Mouse (Mus musculus) embryo, embryonic 11 days (tissue): ENCODE measurements around the gene Smg9.

Source experiments
- DNase-seq: peaks from one replicate; pipeline ENCODE4 v3.0.0-alpha.2; 2015

Smg9 gene

GRCm38 (mm10) chr7:24399256-24400081, at the start of gene Smg9:
Smg9 (plus strand) TSS chr7:24399619.
- DNase-seq = peak; percentile 99

GRCm38 (mm10) chr7:24355646-24356045, 43.8 kb upstream of the Smg9 start:
- no peak for DNase-seq

GRCm38 (mm10) chr7:24356081-24356480, 43.3 kb upstream of the Smg9 start:
- DNase-seq = no peak

- DNase-seq = no peak
Measured at GRCm38 (mm10) chr7:24357899-24358298, 41.5 kb upstream of the Smg9 start.

GRCm38 (mm10) chr7:24359269-24359668, 40.1 kb upstream of the Smg9 start:
- peak; percentile 57 for DNase-seq

GRCm38 (mm10) chr7:24361001-24361400, 38.4 kb upstream of the Smg9 start:
- DNase-seq = no peak

- peak; percentile 52 for DNase-seq
Measured at GRCm38 (mm10) chr7:24363228-24363627, 36.2 kb upstream of the Smg9 start.

GRCm38 (mm10) chr7:24364827-24365226, 34.6 kb upstream of the Smg9 start:
- peak; percentile 90 for DNase-seq

- no peak for DNase-seq
Measured at GRCm38 (mm10) chr7:24365258-24366014, 34.0 kb upstream of the Smg9 start.

- DNase-seq = no peak
Measured at GRCm38 (mm10) chr7:24366716-24367632, 32.4 kb upstream of the Smg9 start.

- DNase-seq = no peak
Measured at GRCm38 (mm10) chr7:24368226-24368625, 31.2 kb upstream of the Smg9 start.

- no peak for DNase-seq
Measured at GRCm38 (mm10) chr7:24368946-24369345, 30.5 kb upstream of the Smg9 start.

- no peak for DNase-seq
Measured at GRCm38 (mm10) chr7:24369731-24370541, 29.5 kb upstream of the Smg9 start, which contains the start of gene Kcnn4. Kcnn4 (plus strand) TSS chr7:24370263.

- no peak for DNase-seq
Measured at GRCm38 (mm10) chr7:24371012-24371808, 28.2 kb upstream of the Smg9 start.

GRCm38 (mm10) chr7:24371809-24372145, 27.6 kb upstream of the Smg9 start:
- DNase-seq = no peak

- DNase-seq = no peak
Measured at GRCm38 (mm10) chr7:24372300-24372699, 27.1 kb upstream of the Smg9 start.

GRCm38 (mm10) chr7:24372786-24373185, 26.6 kb upstream of the Smg9 start:
- no peak for DNase-seq

- DNase-seq = no peak
Measured at GRCm38 (mm10) chr7:24373538-24374379, 25.7 kb upstream of the Smg9 start.

- DNase-seq = no peak
Measured at GRCm38 (mm10) chr7:24376456-24376855, 23.0 kb upstream of the Smg9 start.
